Mouse (Mus musculus): ENCODE results near the gene Swap70. TPM values are rescaled to one million over a fixed set of nuclear protein-coding genes. Genes with fewer than 3 reads are reported as not detected.

The Swap70 gene
- polyA plus RNA-seq, 2 experiments, result 5.5 to 7.9 TPM

GRCm38 (mm10) chr7:110277734-110278245 is 56.3 kb downstream of the Swap70 start:
- TF ChIP-seq EP300 (IDR thresholded peaks at IDR 0.05; ENCODE audit: low read depth) (no peak), CTCF (IDR thresholded peaks at IDR 0.05; ENCODE audit: low read depth) (no peak)
- no peaks in the 10 kb centered on the region for H3K4me1 ChIP-seq (replicated peaks; ENCODE audit: control insufficient read depth in 2 of 2, insufficient read depth in 2 of 2, low read length in 1 of 2)
- ATAC-seq (ENCODE audit: insufficient read depth) (no peak), DNase-seq (ENCODE audit: low read depth in 3 of 3, low spot score in 3 of 3) (no peak)
- H3K9me3 ChIP-seq (ENCODE audit: control insufficient read depth, low read length), result no peaks in the 10 kb centered on the region
- 76% methylated on average over 5 of the region's 5 CpGs for WGBS (ENCODE audit: insufficient replicate concordance)
- no peak overlapping the region for H3K4me3 ChIP-seq (ENCODE audit: insufficient read depth in 1 of 2, low read depth in 2 of 2, low read length in 2 of 2)
- peaks cover 7% of the 10 kb centered on the region; the same call in 1 of the 2 replicates for H3K36me3 ChIP-seq (replicated peaks; ENCODE audit: control insufficient read depth, insufficient read depth, low read depth)
- no peak overlapping the region for H3K27ac ChIP-seq
- no peaks in the 10 kb centered on the region for H3K27me3 ChIP-seq (ENCODE audit: control insufficient read depth, insufficient read depth, low read length)
- no peak overlapping the region for H3K9ac ChIP-seq (replicated peaks)
- no peak overlapping the region for H3K4me2 ChIP-seq (ENCODE audit: low read depth)

DNA sequence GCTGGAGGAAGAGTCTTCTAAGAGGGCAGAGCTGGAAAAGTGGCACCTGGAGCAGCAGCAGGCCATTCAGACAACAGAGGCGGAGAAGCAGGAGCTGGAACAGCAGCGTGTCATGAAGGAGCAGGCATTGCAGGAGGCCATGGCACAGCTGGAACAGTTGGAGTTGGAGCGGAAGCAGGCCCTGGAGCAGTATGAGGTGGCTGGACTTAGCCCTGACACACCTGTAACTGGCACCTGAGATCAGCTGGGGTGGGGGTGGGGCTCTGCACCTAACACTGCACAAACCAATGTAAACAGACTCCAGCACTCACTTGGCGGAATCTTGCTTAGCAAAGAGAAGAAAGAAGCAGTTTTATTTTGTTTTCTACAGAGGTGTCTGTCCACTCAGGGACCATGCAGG is 57.7 kb downstream of the Swap70 start:
- ATAC-seq (ENCODE audit: insufficient read depth) (no peak), DNase-seq (ENCODE audit: low read depth in 3 of 3, low spot score in 3 of 3) (no peak)
- Histone ChIP-seq H3K4me1 (replicated peaks; ENCODE audit: control insufficient read depth in 2 of 2, insufficient read depth in 2 of 2, low read length in 1 of 2) (no peaks in the 10 kb centered on the region), H3K4me3 (ENCODE audit: insufficient read depth in 1 of 2, low read depth in 2 of 2, low read length in 2 of 2) (no peak overlapping the region), H3K9me3 (ENCODE audit: control insufficient read depth, low read length) (no peaks in the 10 kb centered on the region), H3K9ac (replicated peaks) (no peak overlapping the region), H3K4me2 (ENCODE audit: low read depth) (no peak overlapping the region), H3K36me3 (replicated peaks; ENCODE audit: control insufficient read depth, insufficient read depth, low read depth) (peaks cover 7% of the 10 kb centered on the region; the same call in 1 of the 2 replicates), H3K27ac (no peak overlapping the region), H3K27me3 (ENCODE audit: control insufficient read depth, insufficient read depth, low read length) (no peaks in the 10 kb centered on the region)
- TF ChIP-seq EP300 (IDR thresholded peaks at IDR 0.05; ENCODE audit: low read depth) (no peak), CTCF (IDR thresholded peaks at IDR 0.05; ENCODE audit: low read depth) (no peak)
- 79% methylated on average over 4 of the region's 4 CpGs for WGBS (ENCODE audit: insufficient replicate concordance)

- DNase-seq (ENCODE audit: low read depth in 3 of 3, low spot score in 3 of 3), result no peak
Measured at GRCm38 (mm10) chr7:110281435-110282256, 60.1 kb downstream of the Swap70 start.

GRCm38 (mm10) chr7:110282797-110283196 is 61.3 kb downstream of the Swap70 start:
- no peak for DNase-seq (ENCODE audit: low read depth in 3 of 3, low spot score in 3 of 3)
- H3K36me3 ChIP-seq (replicated peaks; ENCODE audit: control insufficient read depth, insufficient read depth, low read depth), result peaks cover 7% of the 10 kb centered on the region; the same call in 1 of the 2 replicates
- H3K9ac ChIP-seq (replicated peaks), result no peak overlapping the region
- no peak overlapping the region for H3K27ac ChIP-seq
- H3K4me1 ChIP-seq (replicated peaks; ENCODE audit: control insufficient read depth in 2 of 2, insufficient read depth in 2 of 2, low read length in 1 of 2), result no peaks in the 10 kb centered on the region
- no peak for ATAC-seq (ENCODE audit: insufficient read depth)
- no peaks in the 10 kb centered on the region for H3K27me3 ChIP-seq (ENCODE audit: control insufficient read depth, insufficient read depth, low read length)
- WGBS (ENCODE audit: insufficient replicate concordance), result 71% methylated on average over 11 of the region's 11 CpGs
- H3K4me2 ChIP-seq (ENCODE audit: low read depth), result no peak overlapping the region
- no peak overlapping the region for H3K4me3 ChIP-seq (ENCODE audit: insufficient read depth in 1 of 2, low read depth in 2 of 2, low read length in 2 of 2)
- H3K9me3 ChIP-seq (ENCODE audit: control insufficient read depth, low read length), result no peaks in the 10 kb centered on the region
- TF ChIP-seq CTCF (IDR thresholded peaks at IDR 0.05; ENCODE audit: low read depth) (no peak), EP300 (IDR thresholded peaks at IDR 0.05; ENCODE audit: low read depth) (no peak)

More at GRCm38 (mm10) chr7:110281435-110282256, 60.1 kb downstream of the Swap70 start:
- no peaks in the 10 kb centered on the region for H3K9me3 ChIP-seq (ENCODE audit: control insufficient read depth, low read length)
- H3K27me3 ChIP-seq (ENCODE audit: control insufficient read depth, insufficient read depth, low read length), result no peaks in the 10 kb centered on the region
- no peak overlapping the region for H3K9ac ChIP-seq (replicated peaks)
- peaks cover 7% of the 10 kb centered on the region; the same call in 1 of the 2 replicates for H3K36me3 ChIP-seq (replicated peaks; ENCODE audit: control insufficient read depth, insufficient read depth, low read depth)
- no peak overlapping the region for H3K27ac ChIP-seq
- H3K4me3 ChIP-seq (ENCODE audit: insufficient read depth in 1 of 2, low read depth in 2 of 2, low read length in 2 of 2), result no peak overlapping the region
- no peaks in the 10 kb centered on the region for H3K4me1 ChIP-seq (replicated peaks; ENCODE audit: control insufficient read depth in 2 of 2, insufficient read depth in 2 of 2, low read length in 1 of 2)
- TF ChIP-seq CTCF (IDR thresholded peaks at IDR 0.05; ENCODE audit: low read depth), result no peak
- TF ChIP-seq EP300 (IDR thresholded peaks at IDR 0.05; ENCODE audit: low read depth), result no peak
- no peak for ATAC-seq (ENCODE audit: insufficient read depth)
- no peak overlapping the region for H3K4me2 ChIP-seq (ENCODE audit: low read depth)
- 76% methylated on average over 11 of the region's 11 CpGs for WGBS (ENCODE audit: insufficient replicate concordance)

DNA sequence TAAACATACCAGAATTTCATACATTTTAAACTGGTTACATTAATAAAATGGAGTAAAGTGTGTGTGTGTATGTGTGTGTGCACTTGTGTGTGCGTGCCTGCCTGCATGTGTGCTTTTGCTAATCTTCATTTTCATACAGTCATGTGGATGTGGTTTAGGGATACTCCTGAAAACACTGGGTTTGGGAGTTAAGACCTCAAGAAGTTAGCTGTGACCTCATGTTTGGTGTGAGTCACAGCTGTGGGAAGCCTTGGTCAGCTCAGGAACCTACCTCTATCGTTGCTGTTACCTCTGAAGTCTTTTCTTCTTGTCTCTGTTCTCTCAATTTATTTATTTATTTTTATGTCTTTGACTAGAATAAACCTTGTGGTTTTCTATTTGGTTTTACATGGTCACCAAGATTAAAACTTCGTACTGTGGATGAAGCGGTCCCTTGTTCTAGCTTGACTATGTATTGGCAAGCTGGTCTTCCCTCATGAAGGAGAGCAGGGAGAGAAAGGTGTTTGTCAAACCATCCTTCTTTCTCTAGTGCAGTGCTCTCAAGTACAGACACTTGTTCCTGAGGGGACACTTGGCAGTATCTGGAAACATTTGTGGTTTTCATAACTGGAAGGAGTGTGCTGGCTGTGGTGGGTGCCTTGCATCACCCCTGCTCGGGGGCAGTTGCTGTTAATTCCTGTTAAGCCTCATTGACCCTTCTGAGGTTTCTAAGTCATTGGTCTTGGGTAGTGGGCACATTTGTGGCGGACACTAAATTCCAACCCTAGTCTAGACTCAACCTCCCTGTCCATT is 62.2 kb downstream of the Swap70 start:
- Histone ChIP-seq H3K4me2 (ENCODE audit: low read depth) (no peak overlapping the region), H3K9me3 (ENCODE audit: control insufficient read depth, low read length) (no peaks in the 10 kb centered on the region), H3K4me1 (replicated peaks; ENCODE audit: control insufficient read depth in 2 of 2, insufficient read depth in 2 of 2, low read length in 1 of 2) (no peaks in the 10 kb centered on the region), H3K27ac (no peak overlapping the region), H3K9ac (replicated peaks) (no peak overlapping the region), H3K27me3 (ENCODE audit: control insufficient read depth, insufficient read depth, low read length) (no peaks in the 10 kb centered on the region), H3K36me3 (replicated peaks; ENCODE audit: control insufficient read depth, insufficient read depth, low read depth) (peaks cover 7% of the 10 kb centered on the region; the same call in 1 of the 2 replicates), H3K4me3 (ENCODE audit: insufficient read depth in 1 of 2, low read depth in 2 of 2, low read length in 2 of 2) (no peak overlapping the region)
- TF ChIP-seq CTCF (IDR thresholded peaks at IDR 0.05; ENCODE audit: low read depth), result no peak
- no peak for TF ChIP-seq EP300 (IDR thresholded peaks at IDR 0.05; ENCODE audit: low read depth)
- ATAC-seq (ENCODE audit: insufficient read depth) (no peak), DNase-seq (ENCODE audit: low read depth in 3 of 3, low spot score in 3 of 3) (no peak)
- 59% methylated on average over 6 of the region's 6 CpGs for WGBS (ENCODE audit: insufficient replicate concordance)

Measured in liver, embryonic 14.5 days (tissue).